Mouse (Mus musculus) liver, embryonic 14.5 days (tissue): ENCODE results near the gene Zfp444. TPM values are rescaled to one million over a fixed set of nuclear protein-coding genes. Genes with fewer than 3 reads are reported as not detected.
"Not testable (repeated sequence)": the region's sequence is repeated elsewhere in the genome, so short reads cannot be mapped to it uniquely, and the experiment has no call there.

Experiments used
- ATAC-seq: fragments of 200-750 bp; cut with Nextera tagmentation; 2 replicates; pipeline ENCODE4 v1.8.0; 2017; ENCODE audit warnings: moderate number of reproducible peaks, mild to moderate bottlenecking, moderate library complexity; ENCODE audit not compliant: insufficient read depth
- DNase-seq, 3 experiments: peaks; one replicate each; pipeline ENCODE4 v3.0.0-alpha.2; 2012 to 2013; ENCODE audit warnings: low read depth in 3 of 3, low spot score in 3 of 3
- H3K27ac ChIP-seq: fragments of 300-500 bp; sonication (generic); 2 replicates; pipeline ENCODE4 v1.5.1; 2014; ENCODE audit warnings: moderate library complexity, mild to moderate bottlenecking, control low read depth, inconsistent platforms
- H3K27me3 ChIP-seq: fragments of 300-500 bp; sonication (generic); 2 replicates; pipeline ENCODE4 v1.6.1; 2014; ENCODE audit warnings: mild to moderate bottlenecking, low read length, moderate library complexity; ENCODE audit not compliant: control insufficient read depth, insufficient read depth
- H3K36me3 ChIP-seq: fragments of 300-500 bp; sonication (generic); replicated peaks from 2 replicates; pipeline ENCODE4 v1.6.1; 2014; ENCODE audit warnings: low read depth; ENCODE audit not compliant: control insufficient read depth, insufficient read depth
- H3K4me1 ChIP-seq, 2 experiments: fragments of 200-500 bp in 1 of 2; fragments of 300-500 bp in 1 of 2; sonication (generic) in 1 of 2; replicated peaks; 2 replicates each; pipeline ENCODE4 v1.6.1; 2012 to 2014; ENCODE audit warnings: antibody characterized with exemption in 1 of 2, inconsistent platforms in 1 of 2, low read length in 1 of 2; ENCODE audit not compliant: control insufficient read depth in 2 of 2, insufficient read depth in 2 of 2
- H3K4me2 ChIP-seq: fragments of 300-500 bp; sonication (generic); 2 replicates; pipeline ENCODE4 v1.6.1; 2014; ENCODE audit warnings: low read depth, mild to moderate bottlenecking, control low read depth, moderate library complexity
- H3K4me3 ChIP-seq, 2 experiments: fragments of 200-500 bp in 1 of 2; fragments of 300-500 bp in 1 of 2; sonication (generic) in 1 of 2; 2 replicates each; pipeline ENCODE4 v1.5.1; 2012 to 2014; ENCODE audit warnings: low read depth in 2 of 2, low read length in 2 of 2, mild to moderate bottlenecking in 2 of 2, control low read depth in 1 of 2, inconsistent platforms in 1 of 2, moderate library complexity in 1 of 2; ENCODE audit not compliant: insufficient read depth in 1 of 2
- H3K9ac ChIP-seq: fragments of 300-500 bp; sonication (generic); replicated peaks from 2 replicates; pipeline ENCODE4 v1.6.1; 2014; ENCODE audit warnings: mild to moderate bottlenecking, control low read depth, moderate library complexity
- H3K9me3 ChIP-seq: fragments of 300-500 bp; sonication (generic); 2 replicates; pipeline ENCODE4 v1.6.1; 2016; ENCODE audit warnings: low read length, mixed read lengths; ENCODE audit not compliant: control insufficient read depth
- CTCF ChIP-seq: IDR thresholded peaks from 2 replicates; pipeline ENCODE4 v1.5.1; 2016; ENCODE audit warnings: antibody characterized with exemption, low read depth, control low read depth
- EP300 ChIP-seq: IDR thresholded peaks from 2 replicates; pipeline ENCODE4 v1.6.1; 2016; ENCODE audit warnings: antibody characterized with exemption, low read depth
- WGBS: fragments of 180-500 bp; shearing (Covaris S2); extraction: QIAGEN DNeasy Blood & Tissue Kit; methylation state at CpG from one replicate; pipeline ENCODE4 v1.1.7; 2014; ENCODE audit not compliant: insufficient replicate concordance; 5-methylcytosine and 5-hydroxymethylcytosine counted together
- polyA plus RNA-seq, 2 experiments: library from polyadenylated mRNA; depleted of rRNA in 1 of 2; stranded (reverse) in 1 of 2; unstranded in 1 of 2; fragments of >200 nt; fragmentation: Nextera tagmentation in 1 of 2; extraction: Ambion mirVana in 1 of 2; gene quantifications; 2 replicates each; pipeline versions ENCODE4 v1.2.1 to v1.2.3; 2012 to 2014

Gene Zfp444
- polyA plus RNA-seq, 2 experiments = 10.1 to 15.0 TPM

DNA sequence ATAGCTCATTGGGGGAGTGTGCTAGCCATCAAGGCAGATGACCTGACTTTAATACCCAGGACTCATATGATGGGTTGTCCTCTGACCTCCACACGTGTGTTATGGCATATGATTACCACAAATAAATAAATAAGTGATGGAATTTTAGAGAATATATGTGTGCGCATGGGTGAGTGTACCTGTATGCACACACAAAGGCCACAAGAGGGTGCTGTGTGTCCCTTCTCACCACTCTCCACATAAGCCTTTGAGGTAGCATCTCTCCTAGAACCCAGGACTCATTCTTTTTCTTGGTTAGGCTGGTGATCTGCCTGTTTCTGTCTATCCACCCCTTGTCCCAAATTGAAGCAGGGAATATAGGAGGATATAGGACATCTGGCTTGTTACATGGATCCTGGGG lies 23.8 kb downstream of the Zfp444 start:
- no peak overlapping the region for H3K4me2 ChIP-seq
- H3K4me3 ChIP-seq = no peak overlapping the region
- no peaks in the 10 kb centered on the region for H3K27me3 ChIP-seq
- no peaks in the 10 kb centered on the region for H3K36me3 ChIP-seq
- H3K9ac ChIP-seq = no peak overlapping the region
- 31% methylated on average over 2 of the region's 2 CpGs for WGBS
- no peaks in the 10 kb centered on the region for H3K4me1 ChIP-seq
- H3K9me3 ChIP-seq = no peaks in the 10 kb centered on the region
- no peak for ATAC-seq
- no peak for DNase-seq
- TF ChIP-seq EP300 (no peak), CTCF (peak; percentile 54; the same call in 1 of the 2 replicates)
- H3K27ac ChIP-seq = no peak overlapping the region

DNA sequence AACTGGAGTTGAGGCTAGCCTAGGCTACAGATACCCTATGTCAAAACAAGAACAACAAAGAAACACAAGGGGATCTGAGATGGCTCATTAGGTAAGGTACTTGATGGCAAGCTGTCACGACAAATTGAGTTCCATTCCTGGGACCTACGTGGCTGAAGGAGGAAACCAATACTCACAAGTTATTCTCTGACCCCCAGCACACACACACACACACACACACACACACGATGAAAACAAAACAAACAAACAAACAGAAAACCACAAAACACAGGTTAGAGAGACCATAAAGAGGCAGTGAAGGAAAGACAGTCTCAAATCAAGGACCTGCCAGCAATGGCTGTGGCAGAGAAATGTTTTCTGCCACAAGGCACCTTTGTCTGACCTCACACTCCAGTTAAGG lies 24.8 kb downstream of the Zfp444 start, which contains the start of gene Galp:
Galp (plus strand) TSS at position 301 of the 400 bp plus-strand sequence.
- WGBS = 35% methylated on average over 3 of the region's 3 CpGs
- no peak for ATAC-seq
- DNase-seq = no peak
- Histone ChIP-seq H3K4me3 (no peak within 1 kb of the TSS), H3K27me3 (no peaks in the 10 kb centered on the region), H3K27ac (no peak within 1 kb of the TSS), H3K9me3 (no peaks in the 10 kb centered on the region), H3K9ac (no peak within 1 kb of the TSS), H3K36me3 (no peaks in the 10 kb centered on the region), H3K4me1 (no peaks in the 10 kb centered on the region), H3K4me2 (no peak within 1 kb of the TSS)
- TF ChIP-seq EP300 (no peak), CTCF (no peak)

DNA sequence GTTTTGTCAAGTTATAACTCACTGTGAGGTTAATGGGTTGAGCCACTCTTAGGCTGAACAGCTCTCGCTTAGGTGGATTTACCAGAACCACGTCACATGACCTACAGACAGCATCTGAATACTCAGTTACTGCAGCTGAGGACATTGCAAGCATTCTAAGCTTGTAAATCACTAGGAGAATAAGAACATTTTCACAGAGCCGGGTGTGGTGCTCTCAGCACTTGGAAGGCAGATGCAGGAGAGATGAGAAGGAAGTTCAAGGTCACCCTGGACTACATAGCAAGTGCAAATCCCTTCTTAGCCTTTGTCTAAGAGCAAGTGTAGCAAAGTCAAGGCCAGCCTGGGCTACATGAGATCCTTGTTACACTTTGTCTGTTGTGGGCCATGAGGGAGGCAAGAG lies 32.2 kb downstream of the Zfp444 start:
- Histone ChIP-seq H3K4me1 (no peaks in the 10 kb centered on the region), H3K9ac (no peak overlapping the region), H3K4me3 (no peak overlapping the region), H3K4me2 (no peak overlapping the region), H3K9me3 (no peaks in the 10 kb centered on the region), H3K27ac (no peak overlapping the region), H3K36me3 (no peaks in the 10 kb centered on the region), H3K27me3 (no peaks in the 10 kb centered on the region)
- no peak for DNase-seq
- TF ChIP-seq EP300 = no peak
- no peak for TF ChIP-seq CTCF
- 50% methylated on average over 3 of the region's 3 CpGs for WGBS
- no peak for ATAC-seq

DNA sequence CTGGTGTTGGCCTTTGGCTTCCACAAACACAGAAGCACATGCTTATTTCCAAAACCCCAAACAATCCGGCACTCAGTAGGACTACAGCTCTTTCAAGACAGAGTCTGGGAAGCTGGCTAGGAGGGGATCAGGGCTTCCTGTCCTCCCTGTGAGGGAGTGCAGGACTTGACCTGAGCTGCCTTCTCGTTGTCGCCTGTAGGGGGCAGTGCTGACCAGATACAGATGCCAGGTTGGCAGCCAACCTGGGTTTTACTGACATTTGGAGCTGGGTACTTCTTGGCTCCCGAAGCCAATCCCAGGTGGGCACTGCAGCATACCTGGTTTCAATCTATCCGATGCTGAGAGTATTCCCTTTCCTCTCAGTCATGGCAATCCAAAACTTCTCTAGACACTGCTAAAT lies 41.1 kb downstream of the Zfp444 start:
- no peaks in the 10 kb centered on the region for H3K9me3 ChIP-seq
- DNase-seq = no peak
- no peaks in the 10 kb centered on the region for H3K4me1 ChIP-seq
- no peak for ATAC-seq
- no peak overlapping the region for H3K4me2 ChIP-seq
- H3K27ac ChIP-seq = no peak overlapping the region
- H3K27me3 ChIP-seq = no peaks in the 10 kb centered on the region
- WGBS = 34% methylated on average over 5 of the region's 5 CpGs
- no peaks in the 10 kb centered on the region for H3K36me3 ChIP-seq
- TF ChIP-seq CTCF (peak; percentile 80), EP300 (no peak)
- no peak overlapping the region for H3K9ac ChIP-seq
- no peak overlapping the region for H3K4me3 ChIP-seq

DNA sequence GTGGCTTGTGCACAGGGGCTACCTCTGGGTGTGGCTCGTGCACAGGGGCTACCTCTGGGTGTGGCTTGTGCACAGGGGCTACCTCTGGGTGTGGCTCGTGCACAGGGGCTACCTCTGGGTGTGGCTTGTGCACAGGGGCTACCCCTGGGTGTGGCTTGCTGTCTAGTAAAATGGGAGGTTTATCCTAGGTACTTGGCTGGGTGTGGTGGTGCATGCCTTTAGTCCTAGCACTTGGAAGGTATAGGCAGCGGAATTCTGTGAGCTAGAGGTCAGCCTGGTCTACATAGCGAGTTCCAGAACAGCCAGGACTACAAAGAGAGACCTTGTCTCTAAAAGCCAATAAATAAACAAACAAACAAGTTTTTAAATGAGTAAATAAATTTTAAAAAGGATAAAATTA lies 42.7 kb downstream of the Zfp444 start:
- H3K4me3 ChIP-seq, H3K36me3 ChIP-seq, H3K4me2 ChIP-seq, H3K9ac ChIP-seq, H3K27ac ChIP-seq, ATAC-seq, H3K4me1 ChIP-seq, DNase-seq, H3K9me3 ChIP-seq, H3K27me3 ChIP-seq: not testable (repeated sequence)
- WGBS = 56% methylated on average over 3 of the region's 4 CpGs

DNA sequence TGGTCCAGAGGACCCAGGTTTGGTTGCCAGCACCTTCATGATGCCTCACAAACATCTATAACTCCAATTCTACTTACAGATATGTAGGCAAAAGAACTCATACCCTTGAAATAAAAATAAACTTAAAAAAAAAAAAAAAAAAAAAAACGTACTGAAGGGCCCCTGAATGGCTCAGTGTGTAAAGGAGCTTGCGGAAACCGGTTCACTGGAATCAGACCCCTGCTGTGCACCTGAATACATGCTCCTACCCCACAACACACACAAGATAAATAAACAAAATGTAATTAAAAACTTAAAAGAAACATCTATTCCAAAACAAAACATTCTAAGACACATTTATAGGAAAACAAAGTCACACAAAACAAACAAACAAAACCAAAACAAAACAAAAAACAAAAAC lies 48.1 kb downstream of the Zfp444 start:
- no peak for DNase-seq
- Histone ChIP-seq H3K27me3 (no peaks in the 10 kb centered on the region), H3K4me3 (no peak overlapping the region), H3K27ac (no peak overlapping the region), H3K4me1 (no peaks in the 10 kb centered on the region), H3K4me2 (no peak overlapping the region), H3K9ac (no peak overlapping the region), H3K9me3 (no peaks in the 10 kb centered on the region; the same call in 1 of the 2 replicates), H3K36me3 (no peaks in the 10 kb centered on the region)
- TF ChIP-seq EP300 = no peak
- no peak for TF ChIP-seq CTCF
- ATAC-seq = no peak
- WGBS = 44% methylated on average over 3 of the region's 3 CpGs
